Mouse (Mus musculus): ENCODE results near the gene Tspoap1. TPM values are rescaled to one million over a fixed set of nuclear protein-coding genes. Genes with fewer than 3 reads are reported as not detected.

Tspoap1 gene
- polyA plus RNA-seq, 1 experiment: not detected

GRCm38 (mm10) chr11:87751491-87751966, 8.8 kb upstream of the Tspoap1 start:
- Histone ChIP-seq H3K4me3 (ENCODE audit: insufficient read depth, low read depth, low read length) (no peak overlapping the region), H3K4me1 (ENCODE audit: control insufficient read depth, insufficient read depth, insufficient read length, low read length) (no peaks in the 10 kb centered on the region), H3K27ac (replicated peaks; ENCODE audit: low read depth, low read length) (peak overlapping the region; percentile 78)

GRCm38 (mm10) chr11:87752307-87752706, 8.0 kb upstream of the Tspoap1 start:
- H3K27ac ChIP-seq (replicated peaks; ENCODE audit: low read depth, low read length): peak overlapping the region; percentile 54; the same call in 1 of the 2 replicates
- no peak overlapping the region for H3K4me3 ChIP-seq (ENCODE audit: insufficient read depth, low read depth, low read length)

GRCm38 (mm10) chr11:87753255-87753654, 7.1 kb upstream of the Tspoap1 start:
- H3K4me1 ChIP-seq (ENCODE audit: control insufficient read depth, insufficient read depth, insufficient read length, low read length): no peaks in the 10 kb centered on the region
- no peak overlapping the region for H3K27ac ChIP-seq (replicated peaks; ENCODE audit: low read depth, low read length)
- no peak overlapping the region for H3K4me3 ChIP-seq (ENCODE audit: insufficient read depth, low read depth, low read length)

More at GRCm38 (mm10) chr11:87752307-87752706, 8.0 kb upstream of the Tspoap1 start:
- no peaks in the 10 kb centered on the region for H3K4me1 ChIP-seq (ENCODE audit: control insufficient read depth, insufficient read depth, insufficient read length, low read length)

GRCm38 (mm10) chr11:87753891-87754501, 6.3 kb upstream of the Tspoap1 start:
- Histone ChIP-seq H3K27ac (replicated peaks; ENCODE audit: low read depth, low read length) (peak overlapping the region; percentile 32; the same call in 1 of the 2 replicates), H3K4me1 (ENCODE audit: control insufficient read depth, insufficient read depth, insufficient read length, low read length) (no peaks in the 10 kb centered on the region), H3K4me3 (ENCODE audit: insufficient read depth, low read depth, low read length) (no peak overlapping the region)

- Histone ChIP-seq H3K4me1 (ENCODE audit: control insufficient read depth, insufficient read depth, insufficient read length, low read length) (no peaks in the 10 kb centered on the region), H3K4me3 (ENCODE audit: insufficient read depth, low read depth, low read length) (peak overlapping the region; percentile 33), H3K27ac (replicated peaks; ENCODE audit: low read depth, low read length) (peak overlapping the region; percentile 46; the same call in 1 of the 2 replicates)
Measured at GRCm38 (mm10) chr11:87754603-87755002, 5.7 kb upstream of the Tspoap1 start.

- Histone ChIP-seq H3K4me1 (ENCODE audit: control insufficient read depth, insufficient read depth, insufficient read length, low read length) (no peaks in the 10 kb centered on the region), H3K27ac (replicated peaks; ENCODE audit: low read depth, low read length) (0 out of 2 replicates have a peak overlapping the region, but pooled peaks have one; percentile 39), H3K4me3 (ENCODE audit: insufficient read depth, low read depth, low read length) (peak overlapping the region; percentile 41)
Measured at GRCm38 (mm10) chr11:87755360-87756017, 4.9 kb upstream of the Tspoap1 start.

GRCm38 (mm10) chr11:87756251-87756820, 4.0 kb upstream of the Tspoap1 start:
- Histone ChIP-seq H3K4me3 (ENCODE audit: insufficient read depth, low read depth, low read length) (peak overlapping the region; percentile 55), H3K27ac (replicated peaks; ENCODE audit: low read depth, low read length) (peak overlapping the region; percentile 84), H3K4me1 (ENCODE audit: control insufficient read depth, insufficient read depth, insufficient read length, low read length) (no peaks in the 10 kb centered on the region)

- no peaks in the 10 kb centered on the region for H3K4me1 ChIP-seq (ENCODE audit: control insufficient read depth, insufficient read depth, insufficient read length, low read length)
- peak overlapping the region; percentile 55 for H3K4me3 ChIP-seq (ENCODE audit: insufficient read depth, low read depth, low read length)
- H3K27ac ChIP-seq (replicated peaks; ENCODE audit: low read depth, low read length): peak overlapping the region; percentile 63
Measured at GRCm38 (mm10) chr11:87757001-87757954, 3.1 kb upstream of the Tspoap1 start.

GRCm38 (mm10) chr11:87758161-87758911, 2.0 kb upstream of the Tspoap1 start:
- no peak overlapping the region for H3K27ac ChIP-seq (replicated peaks; ENCODE audit: low read depth, low read length)
- no peaks in the 10 kb centered on the region for H3K4me1 ChIP-seq (ENCODE audit: control insufficient read depth, insufficient read depth, insufficient read length, low read length)
- H3K4me3 ChIP-seq (ENCODE audit: insufficient read depth, low read depth, low read length): no peak overlapping the region

- Histone ChIP-seq H3K4me3 (ENCODE audit: insufficient read depth, low read depth, low read length) (no peak overlapping the region), H3K27ac (replicated peaks; ENCODE audit: low read depth, low read length) (no peak overlapping the region), H3K4me1 (ENCODE audit: control insufficient read depth, insufficient read depth, insufficient read length, low read length) (no peaks in the 10 kb centered on the region)
Measured at GRCm38 (mm10) chr11:87758957-87759608, 1.3 kb upstream of the Tspoap1 start.

- Histone ChIP-seq H3K27ac (replicated peaks; ENCODE audit: low read depth, low read length) (no peak overlapping the region), H3K4me1 (ENCODE audit: control insufficient read depth, insufficient read depth, insufficient read length, low read length) (no peaks in the 10 kb centered on the region), H3K4me3 (ENCODE audit: insufficient read depth, low read depth, low read length) (no peak overlapping the region)
Measured at GRCm38 (mm10) chr11:87759609-87760005, 734 bp upstream of the Tspoap1 start.

GRCm38 (mm10) chr11:87761181-87761721, 910 bp downstream of the Tspoap1 start:
- Histone ChIP-seq H3K4me3 (ENCODE audit: insufficient read depth, low read depth, low read length) (no peak overlapping the region), H3K27ac (replicated peaks; ENCODE audit: low read depth, low read length) (no peak overlapping the region), H3K4me1 (ENCODE audit: control insufficient read depth, insufficient read depth, insufficient read length, low read length) (no peaks in the 10 kb centered on the region)

- Histone ChIP-seq H3K27ac (replicated peaks; ENCODE audit: low read depth, low read length) (no peak overlapping the region), H3K4me1 (ENCODE audit: control insufficient read depth, insufficient read depth, insufficient read length, low read length) (no peaks in the 10 kb centered on the region), H3K4me3 (ENCODE audit: insufficient read depth, low read depth, low read length) (no peak overlapping the region)
Measured at GRCm38 (mm10) chr11:87761806-87762701, 1.7 kb downstream of the Tspoap1 start.
